Mouse (Mus musculus): Measurements from ENCODE around the gene Raet1e.
A peak's percentile ranks its signal among the peaks of the same experiment; 100 is the strongest.
"Not testable (repeated sequence)": the region's sequence is repeated elsewhere in the genome, so short reads cannot be mapped to it uniquely, and the experiment has no call there.

Gene Raet1e

GRCm38 (mm10) chr10:22165328-22166003, 7.1 kb downstream of the Raet1e start:
- not testable (repeated sequence) for DNase-seq (ENCODE audit: low read depth, low spot score)

GRCm38 (mm10) chr10:22166025-22166424, 7.7 kb downstream of the Raet1e start:
- not testable (repeated sequence) for DNase-seq (ENCODE audit: low read depth, low spot score)

- not testable (repeated sequence) for DNase-seq (ENCODE audit: low read depth, low spot score)
Measured at GRCm38 (mm10) chr10:22167061-22167460, 8.7 kb downstream of the Raet1e start.

GRCm38 (mm10) chr10:22169116-22169515, 10.7 kb downstream of the Raet1e start:
- not testable (repeated sequence) for DNase-seq (ENCODE audit: low read depth, low spot score)

GRCm38 (mm10) chr10:22172431-22173334, 14.3 kb downstream of the Raet1e start:
- DNase-seq (ENCODE audit: low read depth, low spot score): not testable (repeated sequence)

GRCm38 (mm10) chr10:22173335-22174189, 15.2 kb downstream of the Raet1e start:
- not testable (repeated sequence) for DNase-seq (ENCODE audit: low read depth, low spot score)

GRCm38 (mm10) chr10:22174190-22174487, 15.8 kb downstream of the Raet1e start:
- not testable (repeated sequence) for DNase-seq (ENCODE audit: low read depth, low spot score)

GRCm38 (mm10) chr10:22176515-22176914, 18.1 kb downstream of the Raet1e start:
- DNase-seq (ENCODE audit: low read depth, low spot score): not testable (repeated sequence)

GRCm38 (mm10) chr10:22191035-22191434, 32.7 kb downstream of the Raet1e start:
- not testable (repeated sequence) for DNase-seq (ENCODE audit: low read depth, low spot score)

- DNase-seq (ENCODE audit: low read depth, low spot score): not testable (repeated sequence)
Measured at GRCm38 (mm10) chr10:22201352-22201751, 43.0 kb downstream of the Raet1e start.

- DNase-seq (ENCODE audit: low read depth, low spot score): not testable (repeated sequence)
Measured at GRCm38 (mm10) chr10:22202784-22203583, 44.6 kb downstream of the Raet1e start.

GRCm38 (mm10) chr10:22206443-22206842, 48.1 kb downstream of the Raet1e start:
- not testable (repeated sequence) for DNase-seq (ENCODE audit: low read depth, low spot score)

GRCm38 (mm10) chr10:22212012-22212696, 53.8 kb downstream of the Raet1e start:
- peak; percentile 73 for DNase-seq (ENCODE audit: low read depth, low spot score)

- not testable (repeated sequence) for DNase-seq (ENCODE audit: low read depth, low spot score)
Measured at GRCm38 (mm10) chr10:22223474-22224349, 65.3 kb downstream of the Raet1e start.

- no peak for DNase-seq (ENCODE audit: low read depth, low spot score)
Measured at GRCm38 (mm10) chr10:22265060-22265459, 106.7 kb downstream of the Raet1e start.

GRCm38 (mm10) chr10:22270879-22271786, 112.8 kb downstream of the Raet1e start:
- DNase-seq (ENCODE audit: low read depth, low spot score): not testable (repeated sequence)

- DNase-seq (ENCODE audit: low read depth, low spot score): not testable (repeated sequence)
Measured at GRCm38 (mm10) chr10:22272914-22273683, 114.7 kb downstream of the Raet1e start.
